Mouse (Mus musculus): ENCODE measurements around the gene Nudcd3. TPM values are rescaled to one million over a fixed set of nuclear protein-coding genes. Genes with fewer than 3 reads are reported as not detected.

The Nudcd3 gene
- 10 to 100 TPM; 58.5 to 62.8 TPM for total RNA-seq (2021)
- long read RNA-seq, experiment 1, transcript Nudcd3-201 (6 exons, 3,927 nt), result major isoform, 24 of 37 reads
- long read RNA-seq, experiment 1, partial matches to known transcripts, result 0 of 37 reads
- long read RNA-seq, experiment 1, other reads (novel, unspliced or antisense), result 13 of 37 reads
- long read RNA-seq, experiment 2, transcript Nudcd3-201 (6 exons, 3,927 nt), result major isoform, 39 of 57 reads
- long read RNA-seq, experiment 2, partial matches to known transcripts, result 3 of 57 reads
- long read RNA-seq, experiment 2, other reads (novel, unspliced or antisense), result 15 of 57 reads

DNA sequence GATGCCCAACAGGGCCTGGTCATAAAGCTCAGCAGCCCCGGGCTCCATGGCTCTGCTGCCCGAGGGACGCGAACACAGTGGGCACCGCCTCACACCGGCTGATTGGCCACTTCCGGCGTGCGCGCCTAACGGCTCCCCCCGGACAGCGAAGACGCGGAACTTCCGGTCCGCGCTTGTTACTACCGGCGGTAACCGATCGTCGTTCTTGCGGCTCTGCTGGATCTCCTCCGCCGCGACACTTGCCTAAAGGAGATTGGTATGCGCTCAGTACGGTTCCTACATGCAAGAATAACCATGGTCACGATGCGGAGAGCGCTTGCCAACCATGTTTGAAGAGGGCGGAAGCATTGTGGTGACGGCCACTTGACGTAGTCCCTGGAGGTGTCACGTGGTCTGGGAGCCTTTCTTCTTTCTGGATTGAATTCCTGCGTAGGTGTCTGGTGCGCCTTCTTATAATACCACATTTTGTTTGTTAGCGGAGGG is at the start of gene Nudcd3:
Nudcd3 (minus strand) TSS at position 329 of the 483 bp plus-strand sequence.
- DNase-seq, result peak; percentile 80 to 89
- intact Hi-C loops (cut with DNase I), result no loop called here

- DNase-seq, result no peak
- intact Hi-C loops (cut with DNase I), result no loop called here
These were observed 44.5 kb upstream of the Nudcd3 start for GRCm38 (mm10) chr11:6244707-6245106.

- intact Hi-C loops (cut with DNase I), result no loop called here
- DNase-seq, result no peak
These were observed 32.8 kb upstream of the Nudcd3 start for GRCm38 (mm10) chr11:6233025-6233424.

DNA sequence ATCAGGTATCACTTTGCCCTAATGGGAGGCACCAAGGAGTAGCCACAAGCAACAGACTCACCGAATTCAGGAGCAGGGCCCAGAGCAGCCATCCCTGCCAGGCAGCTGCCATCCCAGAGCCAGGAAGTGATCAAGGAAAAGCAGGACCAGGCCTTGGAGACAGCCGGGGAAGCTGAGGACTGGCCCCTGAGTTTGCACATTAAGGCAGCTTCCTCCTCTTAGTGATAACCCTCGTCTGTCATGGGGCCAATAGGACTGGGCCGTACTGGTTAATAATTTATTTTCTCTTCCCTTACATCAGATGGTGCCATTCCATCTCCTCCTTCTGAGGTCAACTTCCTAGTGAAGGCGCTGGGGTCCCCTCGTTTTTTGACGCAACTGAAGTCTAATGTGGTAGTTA is 29.8 kb upstream of the Nudcd3 start, which contains the start of gene Npc1l1:
Npc1l1 (minus strand) TSS at position 132 of the 400 bp plus-strand sequence.
- no peak for DNase-seq
- intact Hi-C loops (cut with DNase I), result no loop called here

DNA sequence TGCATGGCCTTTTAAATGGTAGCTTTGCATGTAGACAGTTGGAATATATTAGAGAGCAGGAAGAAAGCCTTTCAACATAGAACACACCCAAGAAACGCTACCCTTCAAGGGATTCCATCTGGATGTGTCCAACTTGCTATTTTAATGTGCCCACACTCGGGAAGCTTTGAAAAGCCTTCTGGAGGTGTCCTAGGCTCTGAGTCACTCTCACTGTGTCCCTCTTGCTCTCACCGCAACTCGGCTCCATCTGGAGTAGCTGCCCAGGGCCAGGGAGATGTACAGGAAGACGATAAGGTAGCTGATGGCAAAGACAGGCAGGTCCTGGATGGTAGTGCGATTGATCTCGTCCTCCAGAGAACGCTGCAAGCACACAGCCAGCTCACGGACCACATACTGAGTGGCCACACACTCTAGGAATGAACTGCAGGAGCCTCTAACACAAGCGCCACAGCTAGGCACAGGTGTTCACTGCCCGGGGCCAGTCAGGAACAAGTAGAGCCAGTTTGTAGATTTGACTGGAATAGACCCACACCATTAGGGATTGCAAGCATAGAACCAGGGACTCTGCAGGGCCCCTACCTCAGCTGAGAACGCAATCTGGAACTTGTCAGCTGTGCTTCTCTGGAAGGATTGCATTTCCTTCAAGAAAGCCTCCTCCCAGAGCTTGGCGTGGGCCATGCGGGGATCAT is 24.5 kb upstream of the Nudcd3 start:
- intact Hi-C loops (cut with DNase I), result no loop called here
- no peak for DNase-seq

DNA sequence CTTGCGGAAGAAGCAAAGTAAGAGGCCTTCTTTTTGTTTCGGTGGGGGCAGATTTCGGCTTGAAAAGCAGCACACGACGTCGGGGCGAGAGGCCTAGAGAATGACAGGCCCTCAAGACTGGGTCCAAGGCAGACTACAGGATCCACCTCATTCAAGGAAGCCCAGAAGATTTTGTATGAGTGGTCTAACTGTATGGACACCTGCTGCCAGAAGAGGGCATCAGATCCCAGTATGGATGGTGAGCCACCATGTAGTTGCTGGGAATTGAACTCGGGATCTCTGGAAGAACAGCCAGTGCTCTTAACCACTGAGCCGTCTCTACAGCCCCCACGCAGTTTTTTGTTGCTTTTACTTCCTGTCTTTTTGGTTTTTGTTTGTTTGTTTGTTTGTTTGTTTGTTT is 22.0 kb upstream of the Nudcd3 start:
- no peak for DNase-seq
- intact Hi-C loops (cut with DNase I), result no loop called here

DNA sequence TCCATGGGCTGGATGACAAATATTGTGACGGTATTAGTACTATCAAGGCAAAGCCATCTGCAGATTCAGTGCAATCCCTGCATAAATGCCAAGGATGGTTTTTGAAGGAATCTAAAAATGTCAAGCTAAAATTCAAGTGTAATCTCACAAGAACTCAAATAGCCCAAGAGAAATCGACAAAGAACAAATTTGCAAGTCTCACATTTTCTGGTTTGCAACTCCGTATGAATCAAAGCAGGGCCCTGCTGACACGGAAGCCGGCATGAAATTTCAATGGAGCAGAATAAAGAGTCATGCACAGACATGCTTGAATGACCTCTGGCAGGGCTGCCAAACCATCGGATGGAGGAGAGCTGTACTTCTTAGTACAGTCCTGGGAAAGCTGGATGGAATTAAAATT is 19.8 kb upstream of the Nudcd3 start:
- intact Hi-C loops (cut with DNase I), result no loop called here
- DNase-seq, result no peak

DNA sequence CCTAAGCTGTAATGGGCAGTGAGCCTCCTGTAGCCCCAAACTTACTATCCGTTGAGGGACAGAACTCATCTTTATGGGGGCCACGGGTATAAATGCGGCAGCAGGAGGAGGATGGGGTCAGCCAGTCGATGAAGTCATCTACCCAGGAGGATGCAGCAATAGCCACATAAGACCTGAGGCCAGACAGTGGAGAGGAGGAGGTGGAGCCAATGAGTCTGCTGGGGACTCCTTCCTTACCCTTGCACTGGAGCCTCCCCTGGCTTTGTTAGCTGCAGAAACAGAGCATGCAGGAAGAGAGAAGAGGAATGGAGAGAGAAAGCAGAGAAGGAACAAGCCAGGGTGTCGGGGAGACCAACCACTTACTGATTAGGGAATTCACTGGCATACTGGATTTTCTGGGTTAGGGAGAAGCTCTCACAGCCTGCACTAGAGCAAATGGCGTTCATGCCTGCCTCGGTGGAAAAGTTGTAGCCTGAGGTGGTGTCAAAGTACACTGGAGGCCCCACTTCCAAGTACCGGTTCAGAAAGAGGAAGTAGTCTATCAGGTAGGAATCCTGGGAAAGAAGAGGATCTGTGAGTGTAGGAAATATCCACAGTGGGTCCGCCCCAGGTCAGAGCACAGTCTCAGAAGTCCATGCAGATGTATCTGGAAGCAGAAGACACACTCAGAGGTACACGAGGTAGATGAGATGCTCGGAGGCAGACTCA is 18.1 kb upstream of the Nudcd3 start:
- intact Hi-C loops (cut with DNase I), result no loop called here
- no peak for DNase-seq

DNA sequence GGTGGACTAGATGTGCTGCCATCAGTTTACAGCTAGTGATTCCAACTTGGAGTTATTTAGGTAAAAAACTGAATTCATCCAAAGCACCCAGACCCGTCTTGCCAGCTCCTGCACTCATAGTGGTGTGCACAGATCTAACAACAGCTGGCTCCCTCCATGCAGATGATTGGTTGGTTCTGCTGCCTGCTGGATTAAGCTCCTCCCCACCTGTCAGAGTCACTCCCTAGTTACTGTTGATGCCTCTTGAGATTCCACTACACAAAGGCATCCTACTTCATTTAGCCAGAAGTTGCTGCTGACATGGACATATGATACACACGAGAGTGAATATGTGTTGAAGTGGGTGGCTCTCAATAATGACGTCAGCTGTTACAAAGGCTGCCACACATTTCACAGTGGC is 16.6 kb upstream of the Nudcd3 start:
- no peak for DNase-seq
- intact Hi-C loops (cut with DNase I), result no loop called here

DNA sequence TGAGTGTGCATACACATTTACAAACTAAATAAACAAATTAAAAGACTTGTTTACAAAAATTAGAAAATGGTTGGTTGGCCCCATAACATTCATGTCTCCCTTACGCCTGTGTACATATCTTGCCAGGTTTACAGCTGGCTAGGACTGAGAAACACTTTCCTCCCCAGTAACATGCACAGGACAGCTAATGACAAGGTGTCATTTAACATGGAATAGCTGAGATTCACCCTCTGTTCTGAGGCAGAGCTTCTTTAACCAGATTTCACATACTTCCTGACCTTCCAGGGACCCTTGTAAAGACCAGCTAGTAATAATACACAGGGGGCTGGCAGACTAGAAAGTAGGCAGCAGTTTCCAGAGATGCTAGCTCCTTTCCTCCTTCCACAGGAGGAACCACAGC is 7.9 kb upstream of the Nudcd3 start:
- intact Hi-C loops (cut with DNase I), result no loop called here
- DNase-seq, result no peak

DNA sequence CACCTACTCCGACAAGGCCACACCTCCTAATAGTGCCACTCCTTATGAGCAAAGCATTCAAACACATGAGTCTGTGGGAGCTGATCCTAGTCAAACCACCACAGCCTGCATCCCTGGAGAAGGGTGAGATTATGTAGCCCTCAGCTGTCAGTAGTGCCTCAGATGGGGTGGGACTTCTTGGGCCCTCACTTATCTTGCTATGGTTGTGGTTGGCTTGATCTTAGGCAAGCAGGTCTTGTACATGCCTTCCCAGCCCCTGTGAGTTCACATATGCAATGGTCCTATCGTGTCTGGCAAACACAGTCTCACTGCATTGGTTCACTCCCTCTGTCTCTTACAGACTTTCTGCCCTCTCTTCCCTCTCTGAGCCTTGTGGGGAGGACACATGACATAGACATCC is 6.9 kb upstream of the Nudcd3 start:
- intact Hi-C loops (cut with DNase I), result no loop called here
- DNase-seq, result no peak

DNA sequence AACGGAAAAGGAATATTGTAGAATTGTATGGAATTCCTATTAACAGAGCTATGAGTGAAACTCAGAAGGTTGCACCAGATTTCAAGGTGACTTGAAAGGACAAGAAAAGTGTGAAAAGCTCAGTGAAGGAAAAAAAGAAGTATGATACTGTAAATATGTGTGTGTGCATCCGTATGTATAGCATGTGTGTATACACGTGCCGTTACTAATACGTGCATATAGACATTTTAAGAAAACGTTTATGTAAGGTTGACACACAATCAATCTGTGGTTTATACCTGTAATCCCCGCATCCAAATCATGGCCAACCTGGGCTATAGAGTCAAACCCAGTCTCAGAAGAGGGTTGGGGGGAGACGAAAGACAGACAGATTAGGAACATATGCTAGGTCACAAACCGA is 355 bp upstream of the Nudcd3 start:
- intact Hi-C loops (cut with DNase I), result no loop called here
- no peak for DNase-seq

GRCm38 (mm10) chr11:6199410-6200086 is 667 bp downstream of the Nudcd3 start, which contains the start of gene A730071L15Rik:
Gene A730071L15Rik (plus strand): TSS chr11:6200029.
- peak in 1 of 2 experiments; percentile 7 for DNase-seq

GRCm38 (mm10) chr11:6198449-6198848 is 1.8 kb downstream of the Nudcd3 start:
- intact Hi-C loops (cut with DNase I), result loop anchor here (5.0 kb wide), 1 partner anchor 64 kb away; no protein-coding TSS in a partner anchor
- no peak for DNase-seq

More at GRCm38 (mm10) chr11:6199410-6200086, 667 bp downstream of the Nudcd3 start, which contains the start of gene A730071L15Rik:
- intact Hi-C loops (cut with DNase I), result loop anchor here (5.0 kb wide), 1 partner anchor 63 kb away; no protein-coding TSS in a partner anchor

GRCm38 (mm10) chr11:6196780-6197179 is 3.4 kb downstream of the Nudcd3 start:
- intact Hi-C loops (cut with DNase I), result loop anchor here (5.0 kb wide), 1 partner anchor 66 kb away; no protein-coding TSS in a partner anchor

GRCm38 (mm10) chr11:6187878-6188277 is 12.3 kb downstream of the Nudcd3 start:
- intact Hi-C loops (cut with DNase I), result loop anchor here (1.0 kb wide), 1 partner anchor 192 kb away; no protein-coding TSS in a partner anchor

More at GRCm38 (mm10) chr11:6196780-6197179, 3.4 kb downstream of the Nudcd3 start:
- DNase-seq, result no peak

DNA sequence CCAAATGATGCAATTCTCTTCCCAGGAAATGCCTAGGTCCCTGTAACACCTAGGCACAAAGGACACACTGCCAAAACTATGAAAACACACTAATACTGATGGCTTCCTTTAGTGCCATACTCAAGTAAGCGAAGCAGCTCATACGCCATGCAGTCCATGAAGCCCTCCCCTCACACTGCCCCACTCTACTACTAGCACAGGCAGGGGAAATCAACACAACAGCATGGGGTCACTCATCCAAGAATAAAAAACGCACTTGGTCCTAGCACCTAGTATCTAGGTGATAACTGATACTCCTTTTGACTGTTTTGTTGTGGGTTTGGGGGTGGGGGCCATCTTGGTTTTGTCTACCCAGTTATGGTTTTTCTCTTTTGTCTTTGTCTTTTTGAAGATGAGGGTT is 12.8 kb downstream of the Nudcd3 start:
- no peak for DNase-seq
- intact Hi-C loops (cut with DNase I), result loop anchor here (1.0 kb wide), 1 partner anchor 191 kb away; no protein-coding TSS in a partner anchor

More at GRCm38 (mm10) chr11:6187878-6188277, 12.3 kb downstream of the Nudcd3 start:
- DNase-seq, result peak; percentile 83 to 88

- intact Hi-C loops (cut with DNase I), result no loop called here
- DNase-seq, result no peak
These were observed 15.8 kb downstream of the Nudcd3 start for GRCm38 (mm10) chr11:6184202-6184935.

DNA sequence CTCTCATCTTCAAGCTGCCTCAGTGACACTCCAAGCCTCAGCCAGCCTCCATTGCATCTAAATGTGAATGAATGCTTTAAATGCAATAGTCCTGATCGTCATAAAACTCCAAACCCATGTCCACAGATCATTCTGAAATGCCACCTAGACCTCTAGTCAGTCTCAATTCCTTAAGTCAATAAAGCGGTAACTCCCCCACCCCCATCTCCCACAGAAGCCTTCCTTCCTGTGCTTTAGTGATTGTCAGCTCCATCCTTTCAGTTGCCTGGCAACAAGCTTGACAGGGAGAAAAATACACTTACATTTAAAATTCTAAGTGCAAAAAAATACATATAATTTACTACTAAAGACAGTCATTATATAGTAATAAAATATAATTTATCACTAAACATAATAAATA is 17.0 kb downstream of the Nudcd3 start:
- DNase-seq, result no peak

More for the DNA sequence above, 17.0 kb downstream of the Nudcd3 start:
- intact Hi-C loops (cut with DNase I), result no loop called here
